Mouse (Mus musculus) testis, adult 2 months (tissue): ENCODE measurements around the gene Fuz.

ENCODE experiments used
- CTCF ChIP-seq: fragments of 200-500 bp; IDR thresholded peaks from 2 replicates; pipeline ENCODE4 v1.5.1; 2012; ENCODE audit warnings: low read depth, mild to moderate bottlenecking, inconsistent platforms, low read length, moderate library complexity; ENCODE audit not compliant: control insufficient read depth, insufficient read depth, insufficient replicate concordance
- POLR2A ChIP-seq: fragments of 200-500 bp; IDR thresholded peaks from 2 replicates; pipeline ENCODE4 v1.6.1; 2012; ENCODE audit warnings: low read depth, mild to moderate bottlenecking, inconsistent platforms, low read length, moderate library complexity; ENCODE audit not compliant: control insufficient read depth

GRCm38 (mm10) chr7:44922530-44922929, 26.7 kb downstream of the Fuz start:
- TF ChIP-seq POLR2A, result no peak
- no peak for TF ChIP-seq CTCF
